Mouse (Mus musculus): ENCODE measurements around the gene Odf3l2.

Odf3l2 gene

DNA sequence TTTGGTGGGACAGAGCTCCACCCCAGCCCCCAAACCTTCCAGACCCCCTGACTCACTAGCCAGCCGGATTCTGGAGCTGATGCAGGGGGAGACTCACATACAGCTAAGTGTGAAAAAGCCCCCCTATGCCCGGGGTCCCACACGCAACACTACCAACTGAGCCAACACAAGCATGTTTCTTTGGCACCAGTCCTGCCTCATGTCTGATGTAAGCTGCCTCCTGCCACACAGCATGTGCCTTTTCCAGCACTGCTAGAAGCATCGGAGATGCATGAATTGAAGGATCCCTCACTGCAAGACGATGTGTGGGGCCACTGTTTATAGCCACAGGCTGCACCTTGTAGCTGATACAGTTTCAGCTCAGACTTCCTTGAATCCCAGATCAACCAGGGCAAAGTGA is 17.2 kb downstream of the Odf3l2 start:
- DNase-seq (ENCODE audit: low spot score) = no peak

DNA sequence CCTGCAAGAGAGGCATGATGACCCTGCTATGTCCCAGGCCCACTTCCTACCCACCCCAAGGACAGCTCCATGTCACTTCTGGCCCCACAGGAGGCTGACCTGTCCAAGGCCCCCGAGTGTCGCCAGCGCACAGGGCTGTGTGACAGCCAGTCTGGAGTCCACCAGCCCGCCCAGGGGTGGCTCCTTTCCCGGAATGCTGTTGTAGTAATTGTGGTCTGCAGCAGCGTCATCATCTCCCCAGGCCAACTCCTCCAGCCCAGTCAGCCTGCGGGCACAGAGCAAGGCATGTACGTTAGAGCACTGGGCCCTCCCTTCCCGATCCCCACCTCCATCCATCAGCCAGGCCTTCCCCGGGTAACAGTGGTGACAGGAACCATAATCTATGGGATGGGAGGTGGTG is 19.4 kb downstream of the Odf3l2 start:
- no peak for DNase-seq (ENCODE audit: low spot score)

- no peak for DNase-seq (ENCODE audit: low spot score)
These were observed 20.1 kb downstream of the Odf3l2 start for GRCm38 (mm10) chr10:79625398-79625797.

DNA sequence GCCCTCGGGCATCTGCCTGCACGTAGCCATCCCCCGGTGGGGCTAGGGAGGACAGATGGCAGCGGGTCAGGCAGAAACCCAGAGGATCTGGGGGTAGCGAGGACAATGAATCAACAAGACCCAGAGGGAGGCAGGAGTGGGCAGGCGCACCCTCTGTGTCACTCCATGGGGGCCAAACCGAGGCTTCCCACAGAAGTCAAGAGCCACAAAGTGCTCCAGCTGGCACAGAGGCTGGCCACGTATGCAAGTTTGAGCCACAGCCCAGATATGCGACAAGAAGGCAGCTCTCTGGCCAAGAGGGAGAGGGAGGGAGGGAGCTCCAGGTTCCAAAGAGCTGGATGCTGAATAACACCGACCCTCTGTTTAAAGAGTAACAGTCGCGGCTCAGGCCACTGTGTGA is 21.6 kb downstream of the Odf3l2 start:
- no peak for DNase-seq (ENCODE audit: low spot score)

DNA sequence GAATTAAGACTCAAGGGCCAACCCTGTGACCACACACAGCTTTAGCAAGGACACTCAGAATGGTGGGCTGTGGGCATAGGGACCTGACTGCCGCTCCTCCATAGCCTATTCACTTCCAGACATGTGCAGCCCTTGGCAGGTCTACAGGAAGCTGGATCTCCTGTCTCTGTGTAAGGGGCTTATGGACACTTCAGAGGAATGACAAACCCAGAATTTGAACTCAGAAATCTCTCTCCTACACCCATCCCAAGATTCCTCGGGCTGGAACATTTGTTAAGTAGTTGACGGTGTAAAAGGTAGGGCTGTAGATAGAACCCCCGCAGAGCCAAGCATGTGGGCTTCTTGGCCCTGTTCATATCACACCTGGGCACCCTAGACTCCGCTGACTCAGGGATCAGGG is 29.2 kb downstream of the Odf3l2 start:
- no peak for DNase-seq (ENCODE audit: low spot score)

GRCm38 (mm10) chr10:79615860-79616259 is 29.7 kb downstream of the Odf3l2 start:
- no peak for DNase-seq (ENCODE audit: low spot score)

GRCm38 (mm10) chr10:79614305-79614643 is 31.3 kb downstream of the Odf3l2 start:
- DNase-seq (ENCODE audit: low spot score) = no peak

DNA sequence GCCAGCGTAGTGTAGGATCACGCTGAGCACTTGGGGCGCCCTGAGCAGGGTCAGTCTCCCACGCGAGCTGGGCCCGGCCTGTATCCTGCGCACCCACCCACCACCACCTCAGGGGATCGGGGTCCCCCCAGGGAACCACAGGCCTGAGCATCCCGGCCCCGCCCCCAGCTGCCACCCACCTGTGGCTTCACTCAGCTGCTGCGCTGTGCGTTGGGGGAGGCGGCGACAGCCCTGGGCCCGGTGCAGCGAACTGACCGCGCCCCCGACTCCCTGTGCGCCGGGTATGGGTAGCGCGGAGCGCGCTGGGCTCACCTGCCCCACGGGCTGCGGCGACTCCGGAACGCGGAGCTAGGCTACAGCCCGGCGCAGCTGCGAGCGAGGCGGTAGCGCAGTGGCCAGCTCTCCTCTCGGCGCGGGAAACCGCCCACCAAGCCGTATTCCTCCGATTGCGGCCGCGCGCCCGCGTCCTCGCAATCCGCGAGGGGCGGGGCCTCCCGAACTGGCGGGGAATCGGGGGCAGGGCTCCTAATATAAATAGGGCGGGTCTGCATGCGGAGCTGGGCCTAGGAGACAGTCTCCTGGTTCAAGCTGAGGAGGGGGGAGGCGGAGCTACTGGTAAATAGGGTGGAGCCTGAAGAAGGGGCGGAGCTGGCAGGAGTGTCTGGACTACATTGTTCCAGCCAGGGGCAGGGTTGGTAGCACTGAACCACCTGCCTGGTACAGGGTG is 31.8 kb downstream of the Odf3l2 start, which contains the start of gene C2cd4c:
Gene C2cd4c, minus strand, starts transcription at position 448 of the 727 bp plus-strand sequence.
- DNase-seq (ENCODE audit: low spot score) = no peak

GRCm38 (mm10) chr10:79612192-79613135 is 33.1 kb downstream of the Odf3l2 start:
- no peak for DNase-seq (ENCODE audit: low spot score)

- no peak for DNase-seq (ENCODE audit: low spot score)
These were observed 34.2 kb downstream of the Odf3l2 start for GRCm38 (mm10) chr10:79611296-79611695.

- DNase-seq (ENCODE audit: low spot score) = no peak
These were observed 36.3 kb downstream of the Odf3l2 start for GRCm38 (mm10) chr10:79609276-79609675.

DNA sequence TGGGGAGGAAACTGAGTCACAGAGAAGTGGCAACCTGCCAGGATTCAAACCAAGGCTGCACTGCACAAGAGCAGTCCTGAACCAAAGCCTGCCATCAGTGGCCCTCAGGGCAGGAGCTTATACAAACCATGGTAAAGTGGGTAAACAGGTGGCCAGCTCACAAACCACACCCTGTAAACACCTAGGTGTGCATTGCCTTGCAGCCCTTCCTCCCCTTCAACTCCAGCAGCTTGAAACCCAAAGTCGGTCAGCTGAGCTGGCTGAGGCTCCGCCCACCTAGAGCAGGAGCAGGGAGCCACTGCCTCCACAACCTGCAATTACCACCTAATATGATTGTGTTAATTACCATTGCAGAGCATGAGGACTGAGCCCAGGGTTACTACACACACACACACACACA is 37.6 kb downstream of the Odf3l2 start:
- no peak for DNase-seq (ENCODE audit: low spot score)

- DNase-seq (ENCODE audit: low spot score) = no peak
These were observed 39.0 kb downstream of the Odf3l2 start for GRCm38 (mm10) chr10:79606537-79606936.

- DNase-seq (ENCODE audit: low spot score) = no peak
These were observed 47.7 kb downstream of the Odf3l2 start for GRCm38 (mm10) chr10:79597936-79598230.

GRCm38 (mm10) chr10:79597051-79597935 is 48.2 kb downstream of the Odf3l2 start:
- DNase-seq (ENCODE audit: low spot score) = no peak

GRCm38 (mm10) chr10:79595590-79595929 is 50.0 kb downstream of the Odf3l2 start:
- DNase-seq (ENCODE audit: low spot score) = no peak

DNA sequence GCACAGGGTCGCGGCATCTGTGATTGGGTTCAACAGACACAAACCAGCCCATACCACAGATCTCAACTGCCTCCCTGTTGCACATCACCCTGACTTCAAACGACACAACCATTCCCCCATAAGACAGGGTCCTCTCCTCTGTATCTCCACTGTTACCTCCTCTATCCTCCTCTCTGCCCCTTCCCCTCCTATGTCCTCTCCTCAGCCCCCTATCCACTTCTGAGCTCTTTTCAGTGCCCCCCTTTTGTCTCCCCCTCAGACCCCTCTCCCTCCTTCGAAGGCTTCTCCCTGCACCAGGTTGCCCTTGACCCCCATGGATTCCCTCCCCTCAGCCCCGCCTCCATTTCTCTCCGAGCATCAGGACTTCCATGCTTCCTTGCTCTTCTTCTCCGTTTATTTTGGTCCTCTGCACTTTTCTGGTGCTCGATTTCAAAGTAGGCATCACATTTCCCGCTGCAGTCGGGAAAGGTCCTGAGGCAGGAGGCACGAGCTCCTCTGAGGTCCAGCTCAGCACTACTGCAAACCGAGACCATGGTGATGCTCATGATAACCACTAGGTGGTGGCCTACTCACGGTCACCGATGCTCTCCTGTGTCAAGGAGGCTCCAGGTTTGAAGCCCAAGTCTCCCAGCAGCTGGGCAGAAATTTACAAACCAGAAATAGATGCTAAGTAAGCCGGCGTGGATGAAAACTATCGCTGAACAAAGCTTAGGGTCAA is 50.5 kb downstream of the Odf3l2 start:
- no peak for DNase-seq (ENCODE audit: low spot score)

DNA sequence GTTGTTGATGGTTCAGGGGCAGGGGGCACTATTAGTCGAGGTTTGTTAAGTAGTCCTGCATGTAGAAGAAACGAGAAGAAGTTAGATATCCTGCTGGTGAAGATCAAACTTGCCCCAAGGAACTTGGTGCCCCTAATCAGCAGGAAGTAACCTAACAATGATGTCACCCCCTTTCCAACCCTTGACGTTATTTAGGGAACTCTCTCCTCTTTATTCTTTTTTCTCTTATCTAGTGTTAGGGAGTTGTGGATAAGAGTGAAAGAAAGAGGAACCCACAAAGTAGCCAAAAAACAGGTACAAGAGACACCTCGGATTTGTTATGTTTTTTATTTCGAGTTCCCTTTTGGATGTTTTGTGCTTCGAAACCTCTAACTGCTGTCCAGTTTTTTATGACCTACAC is 51.4 kb downstream of the Odf3l2 start:
- no peak for DNase-seq (ENCODE audit: low spot score)

- no peak for DNase-seq (ENCODE audit: low spot score)
These were observed 54.8 kb downstream of the Odf3l2 start for GRCm38 (mm10) chr10:79590702-79591101.

Measured in urinary bladder, postnatal 10 days (tissue).